ENCODE assay signal across 8 mouse cellular contexts in genomic region chr4:105158651-105159530, GRCm38 (mm10). TPM values are rescaled to one million over a fixed set of nuclear protein-coding genes. Genes with fewer than 3 reads are reported as not detected.
DNase-seq lines count a peak whose midpoint lies in the region; ATAC-seq and TF ChIP-seq lines count a peak whose summit lies in the region.

No protein-coding gene starts in this region.

- no peaks in the 10 kb centered on the region for H3K9me3 ChIP-seq in erythroblast, embryonic 14.5 days (ENCODE audit: control insufficient read depth, low read length)
- no peaks in the 10 kb centered on the region for H3K9me3 ChIP-seq in heart, embryonic 11.5 days (replicated peaks; ENCODE audit: control insufficient read depth, low read length)

- no peak for ATAC-seq in erythroblast, adult 5-6 weeks (replicated peaks; ENCODE audit: low FRiP score, poor library complexity, severe bottlenecking)
- ATAC-seq in heart, embryonic 11.5 days (replicated peaks; ENCODE audit: insufficient number of reproducible peaks, low FRiP score, low TSS enrichment), result no peak

- H3K9ac ChIP-seq in heart, embryonic 11.5 days (ENCODE audit: low read depth, low read length), result peak overlapping the region; percentile 88

- peak; percentile 34; the same call in 1 of the 2 replicates for TF ChIP-seq CTCF in brain, embryonic 14.5 days (IDR thresholded peaks at IDR 0.05; ENCODE audit: borderline replicate concordance, extremely low read depth, insufficient read depth, insufficient read length)

- H3K36me3 ChIP-seq in erythroblast, embryonic 14.5 days (ENCODE audit: control insufficient read depth), result no peaks in the 10 kb centered on the region; the same call in 1 of the 2 replicates
- no peaks in the 10 kb centered on the region; the same call in 1 of the 2 replicates for H3K36me3 ChIP-seq in heart, embryonic 11.5 days (ENCODE audit: control insufficient read depth, insufficient read depth, low read length)

- peaks cover 6% of the 10 kb centered on the region for H3K4me1 ChIP-seq in erythroblast, embryonic 14.5 days (ENCODE audit: control insufficient read depth)
- H3K4me1 ChIP-seq in heart, embryonic 11.5 days (ENCODE audit: control insufficient read depth, insufficient read depth, low read length), result peaks cover 5% of the 10 kb centered on the region

- peak; percentile 80 for DNase-seq in brain, embryonic 14.5 days (ENCODE audit: low read depth)
- DNase-seq in kidney, postnatal 4 days, result peak; percentile 44 to 67
- DNase-seq in neural tube, embryonic 10.5 days (ENCODE audit: extremely low spot score, low spot score), result peak; percentile 49
- no peak for DNase-seq in urinary bladder, postnatal 4 days (ENCODE audit: low spot score in 2 of 2)
- DNase-seq in left cerebral cortex, adult 11 months (ENCODE audit: low spot score), result no peak

- H3K4me2 ChIP-seq in heart, embryonic 11.5 days, result peak overlapping the region; percentile 78

- TF ChIP-seq POLR2A in brain, embryonic 14.5 days (IDR thresholded peaks at IDR 0.05; ENCODE audit: borderline replicate concordance, extremely low read depth, insufficient read depth, insufficient read length, poor library complexity, severe bottlenecking), result no peak

- no peak overlapping the region for H3K27ac ChIP-seq in heart, embryonic 11.5 days (ENCODE audit: low read depth, low read length)

- H3K27me3 ChIP-seq in erythroblast, embryonic 14.5 days (ENCODE audit: control insufficient read depth), result peaks cover 35% of the 10 kb centered on the region
- H3K27me3 ChIP-seq in heart, embryonic 11.5 days (ENCODE audit: control insufficient read depth, insufficient read depth, low read length), result peaks cover 3% of the 10 kb centered on the region; the same call in 1 of the 2 replicates

- peak overlapping the region; percentile 59 for H3K4me3 ChIP-seq in erythroblast, embryonic 14.5 days (replicated peaks)
- peak overlapping the region; percentile 90 for H3K4me3 ChIP-seq in heart, embryonic 11.5 days (ENCODE audit: low read depth, low read length)

- 2% methylated on average over 18 of the region's 18 CpGs for WGBS in heart, embryonic 11.5 days (ENCODE audit: insufficient replicate concordance)

RNA-seq across cellular contexts. Expression of gene Plpp3, which starts 1.7 kb away (rescaled TPM):
- polyA plus RNA-seq in erythroblast, embryonic 14.5 days (2012), result 0.03 TPM in 1 of 2 replicates, not detected in the other
- 0.58 TPM in 1 of 2 replicates, not detected in the other for total RNA-seq in erythroblast, adult 5-6 weeks (2015; ENCODE audit: low replicate concordance)
- total RNA-seq in erythroblast, adult 5-6 weeks (2017; ENCODE audit: low replicate concordance), result 0.09 TPM in 1 of 2 replicates, not detected in the other
- 58.9 and 61.5 TPM in 2 replicates for polyA plus RNA-seq in brain, embryonic 14.5 days (2012; rRNA removed)
- 23.8 and 25.7 TPM in 2 replicates for polyA plus RNA-seq in heart, embryonic 11.5 days (2014; fragmentation: Nextera tagmentation; extraction: Ambion mirVana)

RNA-seq across cellular contexts. Expression of gene Prkaa2, which starts 49.2 kb away (rescaled TPM):
- polyA plus RNA-seq in erythroblast, embryonic 14.5 days (2012), result not detected in 2 replicates
- 0.21 TPM in 1 of 2 replicates, not detected in the other for total RNA-seq in erythroblast, adult 5-6 weeks (2015; ENCODE audit: low replicate concordance)
- total RNA-seq in erythroblast, adult 5-6 weeks (2017; ENCODE audit: low replicate concordance), result 0.09 TPM in 1 of 2 replicates, not detected in the other
- 8.5 and 11.8 TPM in 2 replicates for polyA plus RNA-seq in brain, embryonic 14.5 days (2012; rRNA removed)
- 38.8 and 49.1 TPM in 2 replicates for polyA plus RNA-seq in heart, embryonic 11.5 days (2014; fragmentation: Nextera tagmentation; extraction: Ambion mirVana)

Comparison
In these comparisons a context has a peak if more than half of its experiments do, and no peak if none do; other contexts are left out.
1. DNase-seq: peak in brain, embryonic 14.5 days (single experiment), kidney, postnatal 4 days (2 of 2) and neural tube, embryonic 10.5 days (single experiment); none in urinary bladder, postnatal 4 days (0 of 2) and left cerebral cortex, adult 11 months (single experiment).
2. RNA of gene Plpp3, which starts 1.7 kb away (polyA plus RNA-seq): 58.9 to 61.5 TPM in brain, embryonic 14.5 days and 23.8 to 25.7 TPM in heart, embryonic 11.5 days; 0.03 TPM in erythroblast, embryonic 14.5 days; every median in the first group is over 10 times any median in the second.